Mouse (Mus musculus) adrenal gland, postnatal 4 days (tissue): ENCODE measurements at regions not wholly inside any gene's neighbourhood (a gene's known extent, or its start where the extent isn't known, plus 50 kb on each side); places are given as distances from the start of the nearest gene placed in this dataset.
A peak's percentile ranks its signal among the peaks of the same experiment; 100 is the strongest.

Experiments used
- DNase-seq, 2 experiments: peaks; one replicate each; pipeline ENCODE4 v3.0.0; 2021 to 2022; ENCODE audit warnings: low spot score in 2 of 2, mixed read lengths in 2 of 2

GRCm38 (mm10) chr16:39284484-39284883 is 392.0 kb downstream of the Igsf11 start:
- DNase-seq: no peak

GRCm38 (mm10) chr16:39285028-39285744 is 392.7 kb downstream of the Igsf11 start:
- DNase-seq: no peak

DNA sequence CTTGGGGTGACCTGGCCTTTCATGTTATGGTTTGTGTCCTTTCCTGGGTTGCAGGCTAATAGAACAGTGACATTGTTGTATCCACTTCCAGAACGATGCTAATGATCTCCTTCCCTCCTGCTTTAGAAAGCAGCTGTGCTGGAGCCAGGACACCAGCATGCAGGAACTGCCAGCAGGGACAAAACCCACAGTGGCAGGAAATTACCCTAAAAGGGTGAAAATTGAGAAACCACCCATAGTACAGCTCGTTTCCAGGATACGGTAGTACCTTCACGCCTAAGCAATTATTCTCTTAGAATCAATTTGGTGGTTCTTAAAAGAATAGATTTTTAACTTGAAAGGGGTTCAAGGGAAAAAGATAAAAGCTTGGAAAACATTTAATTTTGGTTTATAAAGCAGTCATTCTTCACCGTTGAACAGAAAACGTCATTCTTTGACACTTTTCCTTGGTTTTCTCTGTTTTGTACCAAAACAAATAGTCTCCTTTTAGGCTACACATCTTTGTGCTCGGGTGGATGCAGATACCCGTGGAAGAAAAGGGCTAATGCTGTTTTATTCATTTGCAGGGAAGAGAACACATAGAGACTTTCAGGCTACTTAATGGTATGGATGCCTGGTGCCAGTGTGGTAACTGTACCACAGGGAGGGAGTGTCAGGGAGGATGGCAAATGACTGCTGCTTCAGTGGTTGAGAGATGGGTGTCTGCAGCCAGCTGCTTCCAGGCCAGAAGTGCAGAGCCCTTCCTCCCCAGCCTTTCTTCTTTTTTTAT is 394.5 kb downstream of the Igsf11 start:
- no peak for DNase-seq

DNA sequence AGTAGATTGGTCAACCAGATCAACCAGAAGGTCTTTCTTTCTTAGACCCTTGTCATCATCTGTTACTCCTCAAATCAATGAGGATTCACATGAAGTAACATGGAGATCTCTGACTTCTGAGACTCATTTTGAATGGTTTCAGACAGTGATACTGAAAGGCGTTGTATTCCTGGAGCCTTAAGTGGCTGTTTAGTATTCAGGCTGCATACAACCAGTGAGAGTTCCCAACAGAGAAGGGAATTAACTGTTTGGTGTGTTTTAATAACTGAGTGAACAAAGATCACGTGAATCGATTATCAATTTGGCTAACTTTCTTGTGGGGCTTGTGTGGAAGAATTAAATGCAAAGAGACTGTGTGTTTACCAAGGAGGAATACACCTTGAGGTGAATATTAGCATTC is 406.4 kb downstream of the Igsf11 start:
- DNase-seq: no peak

- no peak for DNase-seq
These were observed 410.5 kb downstream of the Igsf11 start for GRCm38 (mm10) chr16:39302902-39303361.

- no peak for DNase-seq
These were observed 410.9 kb downstream of the Igsf11 start for GRCm38 (mm10) chr16:39303371-39303770.

GRCm38 (mm10) chr16:39307951-39308350 is 415.5 kb downstream of the Igsf11 start:
- no peak for DNase-seq

DNA sequence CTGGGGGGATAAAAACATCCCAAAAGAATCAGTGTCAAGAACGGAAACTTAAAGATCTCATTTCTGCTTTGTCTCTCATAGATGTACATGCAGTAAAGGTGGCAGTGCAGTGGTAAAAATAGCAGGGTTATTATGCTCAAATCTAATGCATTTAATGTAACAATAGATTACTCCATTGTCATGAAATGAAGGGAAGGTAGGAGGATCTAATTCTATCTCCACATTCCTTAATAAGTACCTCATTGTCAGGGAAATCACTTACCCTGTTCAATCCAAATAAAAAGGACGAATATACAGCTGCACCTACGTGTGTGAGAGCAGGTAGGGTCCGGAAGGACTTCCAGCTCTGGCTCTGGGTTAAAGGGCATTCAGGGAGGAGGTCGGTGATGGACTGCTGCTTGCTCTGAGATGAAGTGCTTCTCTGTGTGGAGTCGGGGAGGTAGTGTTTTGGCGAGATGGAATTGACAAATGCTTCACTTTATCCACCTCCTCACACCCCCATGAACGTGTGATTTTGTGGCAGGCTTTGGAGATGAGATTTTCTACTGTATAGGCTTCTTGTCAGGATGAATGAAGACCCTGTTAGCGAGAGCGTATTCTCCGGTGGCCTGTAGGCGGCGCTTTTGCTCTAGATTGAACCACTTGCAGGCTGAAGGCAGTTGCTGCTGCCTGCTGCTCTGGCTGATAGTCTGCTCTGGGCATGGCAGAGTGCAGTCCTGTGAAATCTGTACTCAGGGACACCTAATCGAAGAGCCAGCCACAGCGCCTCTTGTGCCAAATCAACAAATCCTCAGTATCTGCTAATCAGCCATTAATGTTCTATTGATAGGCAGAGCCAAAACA is 424.5 kb downstream of the Igsf11 start:
- peak; percentile 8 to 10 for DNase-seq

DNA sequence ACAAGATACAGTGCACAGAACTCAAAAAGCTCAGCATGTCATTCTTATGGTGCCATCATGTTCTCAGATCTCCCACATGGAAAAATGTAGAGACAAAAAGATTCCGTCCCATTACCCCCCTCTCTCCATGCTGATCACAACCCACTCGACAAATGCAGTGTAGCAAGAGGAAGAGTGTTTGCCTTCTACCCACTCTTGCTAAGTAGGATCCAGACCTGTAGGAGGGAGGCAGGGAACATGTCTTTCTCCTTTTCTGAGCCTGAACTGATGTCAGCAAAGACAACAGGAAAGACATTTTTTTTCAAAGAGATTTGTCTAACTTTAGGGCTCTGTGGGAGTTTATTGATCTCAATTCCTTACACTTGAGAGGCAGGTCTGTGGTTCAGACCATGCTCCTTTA is 433.2 kb downstream of the Igsf11 start:
- no peak for DNase-seq

DNA sequence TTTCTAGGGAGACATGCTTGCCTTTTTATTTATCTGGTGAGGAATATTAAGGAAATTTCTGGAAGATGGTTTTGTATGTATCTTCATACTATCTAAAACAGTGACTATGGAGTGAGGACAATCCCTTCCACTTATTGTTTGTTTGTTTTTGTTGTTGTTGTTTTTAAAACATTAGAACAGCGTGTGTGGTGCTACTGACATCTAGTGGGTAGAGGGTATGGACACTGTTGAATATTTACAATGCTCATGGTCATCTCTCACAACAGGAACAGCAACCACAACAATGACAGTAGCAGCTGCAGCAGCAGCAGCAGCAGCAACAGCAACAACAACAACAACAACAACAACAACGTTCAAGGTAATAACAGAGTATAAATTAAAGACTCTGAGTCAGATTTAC is 471.2 kb downstream of the Igsf11 start:
- no peak for DNase-seq

GRCm38 (mm10) chr16:39368276-39368675 is 475.8 kb downstream of the Igsf11 start:
- DNase-seq: no peak

GRCm38 (mm10) chr16:39374616-39375015 is 482.1 kb downstream of the Igsf11 start:
- no peak for DNase-seq

- no peak for DNase-seq
These were observed 487.5 kb downstream of the Igsf11 start for GRCm38 (mm10) chr16:39379959-39380358.

DNA sequence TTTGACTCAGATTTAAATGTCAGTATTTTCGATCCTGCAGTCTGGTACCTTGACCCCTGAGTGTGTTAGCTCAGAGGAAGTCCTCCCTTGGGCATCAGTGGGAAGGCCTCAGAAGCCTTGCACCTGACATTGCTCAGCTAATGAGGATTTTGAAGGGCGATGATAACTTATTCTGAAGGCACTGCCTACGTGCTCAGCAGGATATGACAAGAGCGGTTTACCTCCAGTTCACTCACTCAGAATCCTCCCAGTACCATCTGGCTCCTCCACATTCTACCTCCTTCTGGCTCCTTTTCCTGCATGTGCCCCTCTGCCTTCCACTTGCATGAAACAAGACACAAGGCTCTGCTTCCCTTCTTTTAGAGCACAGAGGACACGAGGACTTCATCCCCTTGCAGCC is 497.5 kb downstream of the Igsf11 start:
- DNase-seq: no peak

GRCm38 (mm10) chr16:39390626-39391025 is 498.2 kb downstream of the Igsf11 start:
- no peak for DNase-seq

DNA sequence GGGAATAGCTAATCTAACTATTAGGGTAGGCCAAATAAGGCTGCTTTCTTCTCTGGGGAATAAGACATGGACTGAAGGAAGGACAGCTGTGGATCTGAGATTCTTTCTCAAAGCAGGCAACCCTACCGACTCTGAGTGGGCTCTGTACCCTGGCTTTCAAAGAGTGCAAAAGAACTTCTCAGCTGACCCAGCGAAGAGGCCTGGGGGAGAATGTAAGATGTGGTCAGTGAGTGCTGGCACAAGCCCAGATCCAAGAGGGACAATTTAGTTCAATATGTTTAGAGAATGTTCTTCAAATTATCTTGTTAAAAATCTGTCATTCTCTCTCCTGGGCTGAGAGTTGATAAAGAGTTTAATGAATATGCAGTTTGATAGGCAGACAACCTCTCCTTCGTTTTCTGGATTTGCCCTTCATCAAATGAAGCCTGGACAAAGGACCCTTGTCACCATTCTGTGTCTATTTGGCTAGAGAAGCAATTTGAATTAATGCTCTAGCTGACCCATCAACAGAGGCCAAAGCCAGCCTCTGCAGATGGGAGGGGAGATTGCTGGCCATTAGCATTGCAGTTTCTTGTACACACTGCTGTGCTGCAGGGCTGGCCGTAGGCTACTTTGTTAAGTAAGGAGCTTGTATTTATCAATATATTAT is 509.8 kb downstream of the Igsf11 start:
- DNase-seq: no peak

DNA sequence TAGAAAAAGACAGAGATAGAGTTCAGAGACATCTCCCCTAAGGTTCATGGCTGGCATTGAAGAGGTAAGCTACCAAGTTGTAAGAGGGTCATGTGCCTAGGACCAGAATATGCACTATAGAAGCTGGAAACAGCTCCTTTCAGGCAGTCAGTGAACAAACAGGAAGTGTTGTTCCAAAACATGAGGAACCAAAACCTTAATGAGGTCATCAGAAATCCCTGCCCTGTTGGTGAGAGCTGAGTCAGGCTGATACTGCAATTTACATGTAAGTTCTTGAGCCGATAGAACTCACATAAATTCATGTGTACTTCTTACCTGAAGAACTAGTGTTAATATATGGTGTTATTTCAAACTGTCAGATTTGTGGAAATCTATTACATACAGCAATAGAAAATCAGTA is 539.1 kb downstream of the Igsf11 start:
- DNase-seq: no peak

GRCm38 (mm10) chr16:39445740-39446139 is 538.4 kb upstream of the Lsamp start:
- no peak for DNase-seq

GRCm38 (mm10) chr16:39453400-39454138 is 530.6 kb upstream of the Lsamp start:
- DNase-seq: no peak
